Mouse (Mus musculus) liver, adult 2 months (tissue): ENCODE results near the gene Fam83f.

Experiments used
- CTCF ChIP-seq: fragments of 200-500 bp; IDR thresholded peaks from 2 replicates; pipeline ENCODE4 v1.5.1; 2011; ENCODE audit warnings: low read depth, low read length, control low read depth
- POLR2A ChIP-seq: fragments of 200-500 bp; IDR thresholded peaks from 2 replicates; pipeline ENCODE4 v1.6.1; 2011; ENCODE audit warnings: low read length, control low read depth; ENCODE audit not compliant: insufficient read depth; ENCODE audit errors: extremely low read depth

- TF ChIP-seq POLR2A (no peak), CTCF (no peak)
Measured at GRCm38 (mm10) chr15:80744667-80745422, 73.2 kb downstream of the Fam83f start.
